ENCODE assay signal across 10 mouse cellular contexts in genomic region chr6:83066441-83066840, GRCm38 (mm10).
"Had no signal": no experiment of that assay in that cellular context is flagged by ENCODE, and none has a peak within 500 bp of the region (broad histone marks: within the 10 kb centered on the region; RNA-seq: fewer than 3 reads in every experiment).

No protein-coding gene starts in this region.

- ATAC-seq: liver, postnatal 0 days; lung, postnatal 0 days; midbrain, embryonic 16.5 days had no signal

- DNase-seq: liver, postnatal 0 days; lung, adult 2 months; lung, postnatal 4 days; midbrain, embryonic 14.5 days; retina, postnatal 1 day; right cerebral cortex, postnatal 14 days; right cerebral cortex, postnatal 4 days; thymus, adult 2 months had no signal
